Mouse (Mus musculus) liver, embryonic 14.5 days (tissue): ENCODE results near the gene Pcp4l1. TPM values are rescaled to one million over a fixed set of nuclear protein-coding genes. Genes with fewer than 3 reads are reported as not detected.

ENCODE experiments used
- ATAC-seq: fragments of 200-750 bp; cut with Nextera tagmentation; 2 replicates; pipeline ENCODE4 v1.8.0; 2017; ENCODE audit warnings: moderate number of reproducible peaks, mild to moderate bottlenecking, moderate library complexity; ENCODE audit not compliant: insufficient read depth
- DNase-seq, 3 experiments: peaks; one replicate each; pipeline ENCODE4 v3.0.0-alpha.2; 2012 to 2013; ENCODE audit warnings: low read depth in 3 of 3, low spot score in 3 of 3
- H3K27ac ChIP-seq: fragments of 300-500 bp; sonication (generic); 2 replicates; pipeline ENCODE4 v1.5.1; 2014; ENCODE audit warnings: moderate library complexity, mild to moderate bottlenecking, control low read depth, inconsistent platforms
- H3K27me3 ChIP-seq: fragments of 300-500 bp; sonication (generic); 2 replicates; pipeline ENCODE4 v1.6.1; 2014; ENCODE audit warnings: mild to moderate bottlenecking, low read length, moderate library complexity; ENCODE audit not compliant: control insufficient read depth, insufficient read depth
- H3K36me3 ChIP-seq: fragments of 300-500 bp; sonication (generic); replicated peaks from 2 replicates; pipeline ENCODE4 v1.6.1; 2014; ENCODE audit warnings: low read depth; ENCODE audit not compliant: control insufficient read depth, insufficient read depth
- H3K4me1 ChIP-seq, 2 experiments: fragments of 200-500 bp in 1 of 2; fragments of 300-500 bp in 1 of 2; sonication (generic) in 1 of 2; replicated peaks; 2 replicates each; pipeline ENCODE4 v1.6.1; 2012 to 2014; ENCODE audit warnings: antibody characterized with exemption in 1 of 2, inconsistent platforms in 1 of 2, low read length in 1 of 2; ENCODE audit not compliant: control insufficient read depth in 2 of 2, insufficient read depth in 2 of 2
- H3K4me2 ChIP-seq: fragments of 300-500 bp; sonication (generic); 2 replicates; pipeline ENCODE4 v1.6.1; 2014; ENCODE audit warnings: low read depth, mild to moderate bottlenecking, control low read depth, moderate library complexity
- H3K4me3 ChIP-seq, 2 experiments: fragments of 200-500 bp in 1 of 2; fragments of 300-500 bp in 1 of 2; sonication (generic) in 1 of 2; 2 replicates each; pipeline ENCODE4 v1.5.1; 2012 to 2014; ENCODE audit warnings: low read depth in 2 of 2, low read length in 2 of 2, mild to moderate bottlenecking in 2 of 2, control low read depth in 1 of 2, inconsistent platforms in 1 of 2, moderate library complexity in 1 of 2; ENCODE audit not compliant: insufficient read depth in 1 of 2
- H3K9ac ChIP-seq: fragments of 300-500 bp; sonication (generic); replicated peaks from 2 replicates; pipeline ENCODE4 v1.6.1; 2014; ENCODE audit warnings: mild to moderate bottlenecking, control low read depth, moderate library complexity
- H3K9me3 ChIP-seq: fragments of 300-500 bp; sonication (generic); 2 replicates; pipeline ENCODE4 v1.6.1; 2016; ENCODE audit warnings: low read length, mixed read lengths; ENCODE audit not compliant: control insufficient read depth
- CTCF ChIP-seq: IDR thresholded peaks from 2 replicates; pipeline ENCODE4 v1.5.1; 2016; ENCODE audit warnings: antibody characterized with exemption, low read depth, control low read depth
- EP300 ChIP-seq: IDR thresholded peaks from 2 replicates; pipeline ENCODE4 v1.6.1; 2016; ENCODE audit warnings: antibody characterized with exemption, low read depth
- WGBS: fragments of 180-500 bp; shearing (Covaris S2); extraction: QIAGEN DNeasy Blood & Tissue Kit; methylation state at CpG from one replicate; pipeline ENCODE4 v1.1.7; 2014; ENCODE audit not compliant: insufficient replicate concordance; 5-methylcytosine and 5-hydroxymethylcytosine counted together
- polyA plus RNA-seq, 2 experiments: library from polyadenylated mRNA; depleted of rRNA in 1 of 2; stranded (reverse) in 1 of 2; unstranded in 1 of 2; fragments of >200 nt; fragmentation: Nextera tagmentation in 1 of 2; extraction: Ambion mirVana in 1 of 2; gene quantifications; 2 replicates each; pipeline versions ENCODE4 v1.2.1 to v1.2.3; 2012 to 2014

Pcp4l1 gene
- polyA plus RNA-seq, 2 experiments, result 1.0 to 1.2 TPM

GRCm38 (mm10) chr1:171213801-171214496 is 17.9 kb upstream of the Pcp4l1 start, which contains the start of gene Nr1i3:
Gene Nr1i3, plus strand, starts transcription at chr1:171213970.
- no peak for DNase-seq
- H3K4me3 ChIP-seq, result no peak within 1 kb of the TSS
- 59% methylated on average over 10 of the region's 10 CpGs for WGBS
- no peak within 1 kb of the TSS for H3K27ac ChIP-seq
- H3K4me2 ChIP-seq, result no peak within 1 kb of the TSS
- H3K9ac ChIP-seq, result no peak within 1 kb of the TSS; the same call in 1 of the 2 replicates
- H3K4me1 ChIP-seq, result peaks cover 0 to 6% of the 10 kb centered on the region in 2 experiments; a peak in 2 of 4 replicates
- H3K9me3 ChIP-seq, result no peaks in the 10 kb centered on the region
- no peaks in the 10 kb centered on the region for H3K36me3 ChIP-seq
- no peak for ATAC-seq
- TF ChIP-seq EP300 (no peak), CTCF (no peak)
- no peaks in the 10 kb centered on the region; the same call in 1 of the 2 replicates for H3K27me3 ChIP-seq

GRCm38 (mm10) chr1:171212854-171213253 is 16.8 kb upstream of the Pcp4l1 start:
- ATAC-seq, result 0 out of 2 replicates have a peak, but pooled peaks have one; percentile 21
- no peak overlapping the region for H3K4me2 ChIP-seq
- no peak overlapping the region for H3K9ac ChIP-seq
- no peak overlapping the region for H3K4me3 ChIP-seq
- no peaks in the 10 kb centered on the region for H3K36me3 ChIP-seq
- no peak for TF ChIP-seq CTCF
- no peak for TF ChIP-seq EP300
- H3K4me1 ChIP-seq, result peaks cover 0 to 6% of the 10 kb centered on the region in 2 experiments; a peak in 2 of 4 replicates
- H3K27me3 ChIP-seq, result no peaks in the 10 kb centered on the region; the same call in 1 of the 2 replicates
- no peak overlapping the region for H3K27ac ChIP-seq
- WGBS, result 34% methylated on average over 3 of the region's 3 CpGs
- no peaks in the 10 kb centered on the region for H3K9me3 ChIP-seq
- DNase-seq, result no peak

GRCm38 (mm10) chr1:171209409-171209808 is 13.3 kb upstream of the Pcp4l1 start:
- 6% methylated on average over 4 of the region's 4 CpGs for WGBS

GRCm38 (mm10) chr1:171205704-171206493 is 9.8 kb upstream of the Pcp4l1 start:
- H3K4me2 ChIP-seq, result no peak overlapping the region
- no peak for ATAC-seq

More at GRCm38 (mm10) chr1:171209409-171209808, 13.3 kb upstream of the Pcp4l1 start:
- ATAC-seq (no peak), DNase-seq (no peak)
- Histone ChIP-seq H3K9me3 (no peaks in the 10 kb centered on the region), H3K4me3 (no peak overlapping the region), H3K27me3 (no peaks in the 10 kb centered on the region; the same call in 1 of the 2 replicates), H3K4me1 (peaks cover 0 to 7% of the 10 kb centered on the region in 2 experiments; a peak in 1 of 4 replicates), H3K36me3 (no peaks in the 10 kb centered on the region), H3K4me2 (no peak overlapping the region), H3K9ac (no peak overlapping the region), H3K27ac (no peak overlapping the region)
- TF ChIP-seq CTCF (no peak), EP300 (no peak)

GRCm38 (mm10) chr1:171204249-171204644 is 8.2 kb upstream of the Pcp4l1 start:
- no peak overlapping the region for H3K27ac ChIP-seq
- no peak overlapping the region for H3K4me2 ChIP-seq
- WGBS, result 59% methylated on average over 7 of the region's 7 CpGs

More at GRCm38 (mm10) chr1:171205704-171206493, 9.8 kb upstream of the Pcp4l1 start:
- 50% methylated on average over 6 of the region's 6 CpGs for WGBS
- no peaks in the 10 kb centered on the region for H3K27me3 ChIP-seq
- TF ChIP-seq EP300 (no peak), CTCF (no peak)
- no peak overlapping the region for H3K4me3 ChIP-seq
- H3K27ac ChIP-seq, result no peak overlapping the region
- no peaks in the 10 kb centered on the region for H3K36me3 ChIP-seq
- H3K4me1 ChIP-seq, result peaks cover 0 to 5% of the 10 kb centered on the region in 2 experiments; a peak in 1 of 4 replicates
- no peak for DNase-seq
- H3K9me3 ChIP-seq, result no peaks in the 10 kb centered on the region
- no peak overlapping the region for H3K9ac ChIP-seq

More at GRCm38 (mm10) chr1:171204249-171204644, 8.2 kb upstream of the Pcp4l1 start:
- H3K9me3 ChIP-seq, result no peaks in the 10 kb centered on the region
- peak in 2 of 3 experiments; percentile 23 to 42 for DNase-seq
- no peak overlapping the region for H3K4me3 ChIP-seq
- peaks cover 0 to 5% of the 10 kb centered on the region in 2 experiments; a peak in 1 of 4 replicates for H3K4me1 ChIP-seq
- no peaks in the 10 kb centered on the region for H3K36me3 ChIP-seq
- H3K27me3 ChIP-seq, result no peaks in the 10 kb centered on the region
- no peak overlapping the region for H3K9ac ChIP-seq
- TF ChIP-seq EP300, result no peak
- no peak for TF ChIP-seq CTCF
- peak; percentile 76 for ATAC-seq
